Mouse (Mus musculus) cerebellum, adult 11-12 months (tissue): ENCODE measurements around the gene Atf7.

Experiments used
- DNase-seq: peaks from one replicate; pipeline ENCODE4 v3.0.0; 2022

Atf7 gene

GRCm38 (mm10) chr15:102512010-102512409 lies 113.3 kb downstream of the Atf7 start:
- DNase-seq: no peak

- no peak for DNase-seq
Measured at GRCm38 (mm10) chr15:102511285-102511833, 113.9 kb downstream of the Atf7 start.

- DNase-seq: peak; percentile 83
Measured at GRCm38 (mm10) chr15:102510590-102511284, 114.5 kb downstream of the Atf7 start.

- no peak for DNase-seq
Measured at GRCm38 (mm10) chr15:102510110-102510509, 115.2 kb downstream of the Atf7 start.

- no peak for DNase-seq
Measured at GRCm38 (mm10) chr15:102508336-102508735, 116.9 kb downstream of the Atf7 start.

- no peak for DNase-seq
Measured at GRCm38 (mm10) chr15:102507561-102507960, 117.7 kb downstream of the Atf7 start.

- DNase-seq: no peak
Measured at GRCm38 (mm10) chr15:102506864-102507263, 118.4 kb downstream of the Atf7 start.

GRCm38 (mm10) chr15:102506464-102506830 lies 118.8 kb downstream of the Atf7 start:
- no peak for DNase-seq

GRCm38 (mm10) chr15:102505770-102506463 lies 119.3 kb downstream of the Atf7 start:
- no peak for DNase-seq

GRCm38 (mm10) chr15:102505073-102505769 lies 120.0 kb downstream of the Atf7 start:
- no peak for DNase-seq

- DNase-seq: no peak
Measured at GRCm38 (mm10) chr15:102503924-102504782, 121.1 kb downstream of the Atf7 start.

GRCm38 (mm10) chr15:102503447-102503846 lies 121.8 kb downstream of the Atf7 start, which contains the start of gene Gm10337:
Gene Gm10337 (plus strand): TSS chr15:102503722.
- no peak for DNase-seq

- no peak for DNase-seq
Measured at GRCm38 (mm10) chr15:102502254-102502840, 122.9 kb downstream of the Atf7 start.

- DNase-seq: no peak
Measured at GRCm38 (mm10) chr15:102501084-102501814, 124.0 kb downstream of the Atf7 start.

GRCm38 (mm10) chr15:102500479-102500878 lies 124.8 kb downstream of the Atf7 start:
- DNase-seq: no peak

GRCm38 (mm10) chr15:102499851-102500250 lies 125.4 kb downstream of the Atf7 start:
- DNase-seq: no peak

- DNase-seq: no peak
Measured at GRCm38 (mm10) chr15:102499370-102499769, 125.9 kb downstream of the Atf7 start.

GRCm38 (mm10) chr15:102498322-102498721 lies 126.9 kb downstream of the Atf7 start:
- no peak for DNase-seq

- DNase-seq: no peak
Measured at GRCm38 (mm10) chr15:102487664-102488063, 137.6 kb downstream of the Atf7 start.

- no peak for DNase-seq
Measured at GRCm38 (mm10) chr15:102485853-102486252, 139.4 kb downstream of the Atf7 start.

- DNase-seq: no peak
Measured at GRCm38 (mm10) chr15:102483136-102483535, 142.1 kb downstream of the Atf7 start.
